Mouse (Mus musculus) liver, postnatal 0 days (tissue): Measurements from ENCODE around the gene Mycbp2.

ENCODE experiments used
- CTCF ChIP-seq: sonication (generic); IDR thresholded peaks from 2 replicates; pipeline ENCODE4 v1.5.1; 2016; ENCODE audit warnings: antibody characterized with exemption, low read depth
- EP300 ChIP-seq: IDR thresholded peaks from 2 replicates; pipeline ENCODE4 v1.6.1; 2016; ENCODE audit warnings: antibody characterized with exemption, low read depth, mild to moderate bottlenecking

DNA sequence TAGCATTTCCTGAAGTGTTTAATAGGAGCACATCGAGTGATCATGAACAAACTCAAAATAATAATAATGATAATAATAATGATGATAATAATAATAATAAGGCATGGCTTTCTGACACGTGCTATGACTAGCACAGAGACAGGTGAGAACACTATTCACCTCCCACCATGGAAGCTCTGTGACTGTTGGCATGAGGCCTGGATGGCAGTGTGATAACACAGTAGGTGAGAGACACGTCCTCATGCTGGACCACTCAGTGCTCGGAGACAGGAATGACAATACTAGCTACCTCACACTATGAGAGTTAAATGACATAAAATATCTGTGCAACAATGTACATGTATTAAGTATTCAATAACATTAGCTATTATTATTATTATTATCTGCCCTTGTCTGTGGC is 160.5 kb downstream of the Mycbp2 start:
- TF ChIP-seq CTCF (no peak), EP300 (no peak)
